Mouse (Mus musculus) heart, adult 18-20 months (tissue): ENCODE measurements around the gene Vmn2r88. TPM values are rescaled to one million over a fixed set of nuclear protein-coding genes. Genes with fewer than 3 reads are reported as not detected.
"Not testable (repeated sequence)": the region's sequence is repeated elsewhere in the genome, so short reads cannot be mapped to it uniquely, and the experiment has no call there.

Experiments
- DNase-seq, 2 experiments: peaks; one replicate each; pipeline ENCODE4 v3.0.0; 2021 to 2022; ENCODE audit warnings: mixed read lengths in 1 of 2
- long read RNA-seq, 2 experiments: library from polyadenylated mRNA; stranded (forward); transcript quantifications; one replicate each; pipeline ENCODE4 v2.0.0; 2021
- total RNA-seq, 2 experiments: library from RNA; stranded (reverse); gene quantifications; 2 replicates each; pipeline ENCODE4 v1.2.3; 2021

Gene Vmn2r88
- total RNA-seq: not detected
- long read RNA-seq, experiment 1: 0 reads
- long read RNA-seq, experiment 2: 0 reads

- no peak for DNase-seq
Measured at GRCm38 (mm10) chr14:51410520-51410919, at the start of gene Vmn2r88. Gene Vmn2r88 (plus strand): TSS chr14:51410820.

- no peak for DNase-seq
Measured at GRCm38 (mm10) chr14:51361456-51361855, 49.2 kb upstream of the Vmn2r88 start, which contains the start of gene Gm7247. Gene Gm7247 (plus strand): TSS chr14:51361756.

GRCm38 (mm10) chr14:51382805-51383204 is 27.8 kb upstream of the Vmn2r88 start:
- DNase-seq: no peak

GRCm38 (mm10) chr14:51384351-51384750 is 26.3 kb upstream of the Vmn2r88 start:
- DNase-seq: no peak

GRCm38 (mm10) chr14:51385741-51386140 is 24.9 kb upstream of the Vmn2r88 start:
- no peak for DNase-seq

- DNase-seq: no peak
Measured at GRCm38 (mm10) chr14:51387768-51388167, 22.9 kb upstream of the Vmn2r88 start.

- no peak for DNase-seq
Measured at GRCm38 (mm10) chr14:51388222-51388621, 22.4 kb upstream of the Vmn2r88 start.

GRCm38 (mm10) chr14:51423885-51424284 is 13.3 kb downstream of the Vmn2r88 start:
- DNase-seq: no peak

- not testable (repeated sequence) for DNase-seq
Measured at GRCm38 (mm10) chr14:51430138-51430537, 19.5 kb downstream of the Vmn2r88 start.

- no peak for DNase-seq
Measured at GRCm38 (mm10) chr14:51434546-51434945, 23.9 kb downstream of the Vmn2r88 start.

GRCm38 (mm10) chr14:51435020-51435419 is 24.4 kb downstream of the Vmn2r88 start:
- DNase-seq: no peak

- no peak for DNase-seq
Measured at GRCm38 (mm10) chr14:51438955-51439354, 28.3 kb downstream of the Vmn2r88 start.

GRCm38 (mm10) chr14:51451557-51451956 is 40.9 kb downstream of the Vmn2r88 start, which contains the start of gene Vmn2r89:
Gene Vmn2r89 (plus strand): TSS chr14:51451857.
- DNase-seq: not testable (repeated sequence)

Other genes with a start within 250 kb of the Vmn2r88 start
- not detected for gene Rnase2b, start 248.6 kb upstream of the Vmn2r88 start, total RNA-seq
- not detected for gene Ang2, start 211.7 kb upstream of the Vmn2r88 start, total RNA-seq
- gene Ear14, start 207.4 kb upstream of the Vmn2r88 start, total RNA-seq: not detected
- 1 to 10 TPM; 1.9 to 4.1 TPM for gene Rnase2a, start 154.7 kb upstream of the Vmn2r88 start, total RNA-seq
- gene Gm7247, start 49.1 kb upstream of the Vmn2r88 start, total RNA-seq: not detected
- gene Vmn2r89, start 41.0 kb downstream of the Vmn2r88 start, total RNA-seq: not detected
- not detected for gene Gm5622, start 142.0 kb downstream of the Vmn2r88 start, total RNA-seq
- gene Gm17175, start 163.2 kb downstream of the Vmn2r88 start, total RNA-seq: not detected
- not detected for gene Gm17174, start 181.3 kb downstream of the Vmn2r88 start, total RNA-seq
- not detected for gene Gm17078, start 200.5 kb downstream of the Vmn2r88 start, total RNA-seq
- not detected for gene Gm4181, start 224.8 kb downstream of the Vmn2r88 start, total RNA-seq